Mouse (Mus musculus): ENCODE measurements at regions not wholly inside any gene's neighbourhood (a gene's known extent, or its start where the extent isn't known, plus 50 kb on each side); places are given as distances from the start of the nearest gene placed in this dataset.

- 81% methylated on average over 4 of the region's 4 CpGs for WGBS
- Histone ChIP-seq H3K9ac (no peak overlapping the region), H3K4me3 (ENCODE audit: low read depth, low read length) (no peak overlapping the region), H3K4me2 (no peak overlapping the region), H3K9me3 (ENCODE audit: low read depth, low read length) (no peaks in the 10 kb centered on the region), H3K27ac (ENCODE audit: low read depth) (no peak overlapping the region), H3K36me3 (ENCODE audit: insufficient read depth) (no peaks in the 10 kb centered on the region), H3K4me1 (ENCODE audit: insufficient read depth) (no peaks in the 10 kb centered on the region), H3K27me3 (ENCODE audit: insufficient read depth, low read length) (no peaks in the 10 kb centered on the region)
- no peak for TF ChIP-seq CTCF (IDR thresholded peaks at IDR 0.05; ENCODE audit: low read depth)
- DNase-seq (no peak), ATAC-seq (ENCODE audit: insufficient read depth) (no peak)
Measured at GRCm38 (mm10) chr2:138820489-138820888, 564.1 kb downstream of the Btbd3 start.

DNA sequence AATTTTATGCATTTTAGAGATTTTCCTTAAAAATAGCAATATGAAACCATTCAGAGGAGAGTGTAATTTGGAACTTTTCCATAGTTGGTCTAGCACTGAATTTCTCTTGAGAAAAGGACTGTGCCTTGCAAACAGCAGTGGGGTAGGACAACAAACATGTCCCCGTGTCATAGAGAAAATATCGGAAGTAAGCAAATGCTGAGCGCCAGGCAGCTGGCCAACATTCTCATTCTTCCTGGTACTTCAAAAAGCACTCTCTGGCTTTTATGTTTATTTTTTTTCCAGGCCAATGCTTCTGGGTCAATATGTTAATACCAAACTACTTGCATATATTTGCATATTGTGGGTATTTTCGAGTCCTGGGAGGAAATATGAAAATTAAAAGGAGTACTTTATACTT, 568.5 kb downstream of the Btbd3 start:
- Histone ChIP-seq H3K9ac (no peak overlapping the region), H3K4me3 (ENCODE audit: low read depth, low read length) (no peak overlapping the region), H3K9me3 (ENCODE audit: low read depth, low read length) (no peaks in the 10 kb centered on the region), H3K36me3 (ENCODE audit: insufficient read depth) (no peaks in the 10 kb centered on the region), H3K27me3 (ENCODE audit: insufficient read depth, low read length) (no peaks in the 10 kb centered on the region), H3K4me1 (ENCODE audit: insufficient read depth) (no peaks in the 10 kb centered on the region), H3K4me2 (no peak overlapping the region), H3K27ac (ENCODE audit: low read depth) (no peak overlapping the region)
- TF ChIP-seq CTCF (IDR thresholded peaks at IDR 0.05; ENCODE audit: low read depth): no peak
- 39% methylated on average over 4 of the region's 4 CpGs for WGBS
- ATAC-seq (ENCODE audit: insufficient read depth) (peak; percentile 66; the same call in 1 of the 2 replicates), DNase-seq (peak; percentile 80)

DNA sequence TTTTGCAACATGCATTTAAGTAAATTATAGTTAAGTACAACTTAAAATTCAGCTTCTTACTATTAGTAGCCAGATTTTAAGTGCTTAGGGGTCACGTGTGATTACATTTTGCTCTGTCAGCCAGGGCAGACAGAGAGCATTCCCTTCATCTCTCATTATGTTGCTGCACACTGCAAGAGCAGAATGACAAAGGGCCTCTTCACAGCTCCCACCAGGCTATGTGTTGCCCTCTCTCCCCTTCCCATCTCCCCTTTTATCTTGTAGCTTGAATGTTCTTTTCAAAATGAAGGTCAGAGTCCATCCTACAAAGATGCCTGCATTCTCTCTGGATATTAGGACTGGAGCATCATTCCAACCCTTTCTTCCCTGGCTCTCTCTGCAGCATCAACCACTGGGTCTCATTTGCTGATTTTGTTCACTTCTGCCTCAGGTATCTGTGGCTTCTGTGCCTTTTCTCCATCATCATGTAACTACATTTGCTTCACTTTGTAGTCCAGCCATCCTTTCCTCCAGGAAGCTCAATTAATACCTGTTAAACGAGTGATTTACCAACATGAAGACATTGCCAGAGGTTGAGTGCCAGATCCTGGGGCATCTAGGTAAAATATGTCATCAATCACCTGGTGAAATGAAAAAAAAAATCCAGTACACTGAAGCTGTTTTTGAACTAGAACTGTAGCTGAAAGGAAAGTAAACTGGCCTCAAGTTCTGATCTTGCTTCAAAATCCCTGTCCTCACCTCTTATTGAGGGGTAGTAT, 571.6 kb downstream of the Btbd3 start:
- no peak overlapping the region for H3K4me2 ChIP-seq
- 64% methylated on average over 2 of the region's 2 CpGs for WGBS
- no peak overlapping the region for H3K4me3 ChIP-seq (ENCODE audit: low read depth, low read length)
- DNase-seq (no peak), ATAC-seq (ENCODE audit: insufficient read depth) (no peak)
- H3K9me3 ChIP-seq (ENCODE audit: low read depth, low read length): no peaks in the 10 kb centered on the region
- TF ChIP-seq CTCF (IDR thresholded peaks at IDR 0.05; ENCODE audit: low read depth): no peak
- no peak overlapping the region for H3K9ac ChIP-seq
- no peak overlapping the region for H3K27ac ChIP-seq (ENCODE audit: low read depth)
- no peaks in the 10 kb centered on the region for H3K27me3 ChIP-seq (ENCODE audit: insufficient read depth, low read length)
- H3K36me3 ChIP-seq (ENCODE audit: insufficient read depth): no peaks in the 10 kb centered on the region
- no peaks in the 10 kb centered on the region for H3K4me1 ChIP-seq (ENCODE audit: insufficient read depth)

DNA sequence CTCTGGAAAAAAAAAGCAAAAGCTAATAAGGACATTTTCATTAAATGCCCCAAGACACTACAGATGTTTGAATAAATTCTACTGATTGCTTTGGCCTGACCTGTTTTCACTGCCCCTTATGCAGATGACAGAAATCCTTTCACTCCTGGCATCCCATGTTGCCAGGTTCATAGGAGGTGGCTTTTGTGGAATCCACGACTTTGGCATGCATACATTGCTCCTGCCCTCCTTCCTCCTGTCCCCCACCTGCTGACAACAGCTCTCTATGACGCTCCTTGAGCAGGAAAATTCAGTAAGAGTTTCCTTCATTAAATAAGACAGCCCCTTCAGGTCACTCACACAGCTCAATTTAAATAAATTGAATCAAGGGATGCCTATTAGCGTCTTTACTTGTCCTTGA, 582.5 kb downstream of the Btbd3 start:
- Histone ChIP-seq H3K4me3 (ENCODE audit: low read depth, low read length) (no peak overlapping the region), H3K4me2 (no peak overlapping the region), H3K27me3 (ENCODE audit: insufficient read depth, low read length) (no peaks in the 10 kb centered on the region), H3K9me3 (ENCODE audit: low read depth, low read length) (no peaks in the 10 kb centered on the region), H3K27ac (ENCODE audit: low read depth) (no peak overlapping the region), H3K36me3 (ENCODE audit: insufficient read depth) (no peaks in the 10 kb centered on the region), H3K9ac (no peak overlapping the region), H3K4me1 (ENCODE audit: insufficient read depth) (no peaks in the 10 kb centered on the region)
- ATAC-seq (ENCODE audit: insufficient read depth) (no peak), DNase-seq (no peak)
- no peak for TF ChIP-seq CTCF (IDR thresholded peaks at IDR 0.05; ENCODE audit: low read depth)
- 55% methylated on average over 3 of the region's 3 CpGs for WGBS

- TF ChIP-seq CTCF (IDR thresholded peaks at IDR 0.05; ENCODE audit: low read depth): no peak
- ATAC-seq (ENCODE audit: insufficient read depth) (no peak), DNase-seq (no peak)
- H3K9ac ChIP-seq: no peak overlapping the region
- H3K27me3 ChIP-seq (ENCODE audit: insufficient read depth, low read length): no peaks in the 10 kb centered on the region
- H3K27ac ChIP-seq (ENCODE audit: low read depth): no peak overlapping the region
- H3K4me1 ChIP-seq (ENCODE audit: insufficient read depth): no peaks in the 10 kb centered on the region
- H3K36me3 ChIP-seq (ENCODE audit: insufficient read depth): no peaks in the 10 kb centered on the region
- no peak overlapping the region for H3K4me3 ChIP-seq (ENCODE audit: low read depth, low read length)
- no peak overlapping the region for H3K4me2 ChIP-seq
- no peaks in the 10 kb centered on the region for H3K9me3 ChIP-seq (ENCODE audit: low read depth, low read length)
Measured at GRCm38 (mm10) chr2:138859121-138859520, 602.8 kb downstream of the Btbd3 start.

GRCm38 (mm10) chr2:138896563-138896962, 597.1 kb upstream of the Sptlc3 start:
- ATAC-seq (ENCODE audit: insufficient read depth) (no peak), DNase-seq (no peak)
- Histone ChIP-seq H3K4me2 (no peak overlapping the region), H3K36me3 (ENCODE audit: insufficient read depth) (no peaks in the 10 kb centered on the region), H3K4me3 (ENCODE audit: low read depth, low read length) (no peak overlapping the region), H3K27me3 (ENCODE audit: insufficient read depth, low read length) (no peaks in the 10 kb centered on the region), H3K9me3 (ENCODE audit: low read depth, low read length) (no peaks in the 10 kb centered on the region), H3K4me1 (ENCODE audit: insufficient read depth) (no peaks in the 10 kb centered on the region), H3K27ac (ENCODE audit: low read depth) (no peak overlapping the region), H3K9ac (no peak overlapping the region)
- 56% methylated on average over 3 of the region's 3 CpGs for WGBS
- TF ChIP-seq CTCF (IDR thresholded peaks at IDR 0.05; ENCODE audit: low read depth): no peak

DNA sequence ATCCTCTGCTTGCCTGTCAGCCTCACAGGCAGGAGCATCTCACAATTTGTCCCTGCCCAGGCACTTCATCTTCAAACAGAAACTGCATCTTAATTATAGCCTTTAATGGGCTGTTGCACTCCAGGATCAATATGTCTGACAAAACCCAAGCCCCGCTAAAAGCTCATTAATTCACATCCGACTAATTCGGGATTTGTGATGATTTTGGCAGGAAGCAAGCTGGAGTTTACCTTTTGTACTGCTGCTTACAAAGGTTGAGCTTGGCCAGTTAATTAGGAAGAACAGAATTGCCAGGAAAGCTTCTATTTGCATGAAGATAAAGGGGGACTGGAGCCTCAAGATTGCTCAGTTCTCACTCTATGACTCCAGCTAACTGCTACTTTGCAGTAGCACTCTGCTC, 596.6 kb upstream of the Sptlc3 start:
- Histone ChIP-seq H3K36me3 (ENCODE audit: insufficient read depth) (no peaks in the 10 kb centered on the region), H3K27ac (ENCODE audit: low read depth) (no peak overlapping the region), H3K4me2 (no peak overlapping the region), H3K4me1 (ENCODE audit: insufficient read depth) (no peaks in the 10 kb centered on the region), H3K4me3 (ENCODE audit: low read depth, low read length) (no peak overlapping the region), H3K9me3 (ENCODE audit: low read depth, low read length) (no peaks in the 10 kb centered on the region), H3K9ac (no peak overlapping the region), H3K27me3 (ENCODE audit: insufficient read depth, low read length) (no peaks in the 10 kb centered on the region)
- ATAC-seq (ENCODE audit: insufficient read depth) (no peak), DNase-seq (peak; percentile 2)
- WGBS: 27% methylated on average over 3 of the region's 3 CpGs
- no peak for TF ChIP-seq CTCF (IDR thresholded peaks at IDR 0.05; ENCODE audit: low read depth)

Measured in lung, embryonic 14.5 days (tissue).